Mouse (Mus musculus) adrenal gland, postnatal 25 days (tissue): ENCODE data around the gene Tmem171. TPM values are rescaled to one million over a fixed set of nuclear protein-coding genes. Genes with fewer than 3 reads are reported as not detected.

ENCODE experiments used
- DNase-seq: peaks from one replicate; pipeline ENCODE4 v3.0.0; 2021; ENCODE audit warnings: mixed read lengths
- total RNA-seq: library from RNA; stranded (reverse); gene quantifications from 2 replicates; pipeline ENCODE4 v1.2.3, GENCODE M21; 2021

Gene Tmem171
- total RNA-seq, 1 experiment from 2014 or later = not detected

DNA sequence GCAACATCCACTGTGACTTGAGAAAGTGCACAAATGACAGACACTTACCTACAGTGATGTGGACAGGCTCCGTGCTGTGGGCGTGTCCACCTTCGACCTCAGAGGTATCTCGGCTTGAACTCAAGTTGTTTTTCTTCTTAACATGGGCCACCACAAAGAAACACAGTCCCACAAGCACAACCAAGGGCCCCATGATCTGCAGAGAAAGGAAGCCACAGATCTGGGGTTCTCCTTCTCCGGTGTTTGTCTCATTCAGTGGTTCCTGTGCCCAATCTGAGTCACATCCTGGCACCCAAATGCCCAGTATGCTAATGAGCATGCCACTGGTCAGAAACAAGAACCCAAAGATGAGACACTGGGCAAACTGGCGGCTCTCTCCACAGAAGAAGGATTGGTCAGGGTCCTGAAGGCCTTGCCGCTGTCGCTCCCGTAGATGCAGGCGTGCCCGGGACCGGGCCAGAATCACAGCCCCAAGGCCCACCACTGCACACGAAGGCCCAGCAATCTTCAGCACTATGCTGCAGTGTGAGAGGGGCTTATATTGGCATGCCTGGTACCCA is 2.6 kb downstream of the Tmem171 start:
- no peak for DNase-seq

DNA sequence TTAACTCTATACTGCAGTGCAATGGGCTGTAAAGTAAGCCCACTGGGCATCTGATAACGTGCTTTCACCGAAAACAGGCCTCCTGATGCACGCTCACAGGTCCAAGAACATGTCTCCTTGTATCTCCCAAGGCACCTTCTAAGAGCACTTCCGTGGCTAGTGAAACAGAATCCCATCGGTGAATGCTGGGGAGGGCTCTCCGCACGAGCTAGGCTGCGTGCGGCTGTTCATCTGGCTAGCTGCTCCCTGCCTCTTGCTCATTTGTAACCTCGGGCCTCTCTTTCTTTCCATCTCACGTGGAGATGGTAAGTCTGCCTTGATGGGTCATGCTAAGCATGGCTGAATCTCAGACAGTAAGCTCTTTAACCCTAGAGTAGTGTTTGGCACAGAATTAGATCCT is 3.7 kb downstream of the Tmem171 start:
- DNase-seq = no peak

GRCm38 (mm10) chr13:98689605-98690290 is 4.9 kb downstream of the Tmem171 start:
- peak; percentile 14 for DNase-seq

DNA sequence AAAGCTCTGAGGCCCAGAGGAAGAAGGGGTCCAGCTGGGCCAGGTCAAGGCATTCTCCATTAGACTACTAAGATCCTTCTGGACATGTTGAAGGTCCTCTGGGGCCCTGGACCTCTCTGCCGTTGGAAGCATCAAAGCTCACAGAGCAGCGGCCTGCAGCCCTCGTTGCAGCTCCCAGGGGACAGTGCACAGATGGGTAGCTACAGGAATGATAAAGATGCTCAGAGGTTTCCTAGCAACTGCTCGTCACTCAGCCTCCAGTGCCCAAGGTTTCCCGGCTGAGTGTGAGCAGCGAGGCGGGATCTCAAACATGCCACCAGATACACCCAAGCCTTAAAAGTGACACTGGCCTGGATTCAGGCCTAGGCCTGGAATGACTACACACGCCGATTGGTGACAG is 6.7 kb downstream of the Tmem171 start:
- DNase-seq = no peak

DNA sequence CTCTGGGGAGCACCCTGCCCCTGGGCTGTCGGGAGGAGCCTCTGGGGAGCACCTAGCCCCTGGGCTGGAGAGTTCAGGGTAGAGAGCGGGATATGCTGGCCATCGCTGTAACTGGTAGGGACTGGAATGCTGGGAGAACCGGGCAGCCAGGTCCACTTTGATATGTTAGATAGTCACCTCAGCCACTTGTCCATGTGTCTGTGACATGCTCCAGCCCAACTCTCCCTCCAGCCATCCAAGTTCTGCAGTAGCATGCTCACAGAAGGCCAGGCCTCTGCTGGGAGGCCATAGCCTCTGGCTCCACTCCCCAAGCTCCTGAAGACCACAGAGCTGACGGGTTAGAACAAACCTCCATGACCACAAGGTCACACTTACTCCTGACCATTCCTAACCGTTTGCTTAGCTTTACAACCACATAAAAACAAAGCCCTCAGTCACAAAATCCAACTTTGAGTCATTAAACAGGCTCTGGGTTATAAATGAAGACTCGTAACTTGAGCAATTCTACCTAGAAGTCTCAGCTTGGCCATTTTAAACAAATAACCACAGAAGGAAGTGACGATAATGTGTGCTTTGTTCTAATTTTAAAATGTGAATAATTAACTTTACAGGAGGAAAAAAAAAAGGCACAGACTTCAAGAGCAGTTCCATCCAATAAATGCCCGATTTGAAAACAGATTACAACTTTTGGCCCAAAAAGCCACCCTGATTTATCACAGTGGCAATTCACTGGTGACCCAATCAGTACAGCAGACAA is 10.3 kb downstream of the Tmem171 start:
- DNase-seq = no peak

DNA sequence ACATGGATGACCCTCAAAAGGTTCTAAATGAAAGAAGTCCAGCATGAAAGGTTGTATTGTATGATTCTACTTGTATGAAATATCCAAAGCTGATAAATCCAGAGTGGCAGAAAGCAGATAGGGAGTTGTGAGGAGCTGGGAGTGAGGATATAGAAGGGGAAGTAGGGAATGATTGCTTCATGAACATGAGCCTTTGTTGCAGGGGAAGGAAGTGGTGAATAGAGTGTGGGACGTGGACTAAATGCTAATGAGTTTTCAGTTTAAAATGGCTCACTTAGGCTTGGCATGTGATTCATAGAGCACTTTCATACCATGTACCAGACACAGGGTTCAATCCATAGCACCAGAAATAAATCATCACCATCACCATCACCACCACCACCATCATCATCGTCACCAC is 11.2 kb downstream of the Tmem171 start:
- DNase-seq = no peak

- DNase-seq = no peak
Measured at GRCm38 (mm10) chr13:98680470-98681060, 14.1 kb downstream of the Tmem171 start.

- no peak for DNase-seq
Measured at GRCm38 (mm10) chr13:98679631-98680041, 15.0 kb downstream of the Tmem171 start.

GRCm38 (mm10) chr13:98679230-98679629 is 15.4 kb downstream of the Tmem171 start:
- no peak for DNase-seq

- DNase-seq = no peak
Measured at GRCm38 (mm10) chr13:98673922-98674321, 20.7 kb downstream of the Tmem171 start.

- DNase-seq = no peak
Measured at GRCm38 (mm10) chr13:98669296-98669695, 25.3 kb downstream of the Tmem171 start.

GRCm38 (mm10) chr13:98667316-98667715 is 27.3 kb downstream of the Tmem171 start:
- no peak for DNase-seq

DNA sequence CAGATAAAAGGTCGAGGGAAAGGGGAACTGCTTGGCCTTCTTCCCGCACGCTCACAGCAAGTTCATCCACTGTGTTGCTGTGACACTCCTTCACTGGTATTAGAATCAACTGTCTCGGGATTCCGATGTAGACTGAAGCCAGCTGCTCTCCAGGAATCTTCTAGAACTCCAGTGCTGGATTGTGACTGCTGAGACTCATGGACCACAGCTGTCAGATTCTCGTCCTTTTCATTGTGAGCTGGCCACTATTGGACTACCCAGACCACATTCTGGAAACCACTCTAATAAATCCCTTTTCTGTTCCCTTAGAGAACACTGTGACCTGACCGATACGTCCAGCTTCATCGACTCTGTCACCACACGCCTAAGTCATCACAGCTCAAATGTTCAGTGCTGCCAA is 29.4 kb downstream of the Tmem171 start:
- DNase-seq = no peak

DNA sequence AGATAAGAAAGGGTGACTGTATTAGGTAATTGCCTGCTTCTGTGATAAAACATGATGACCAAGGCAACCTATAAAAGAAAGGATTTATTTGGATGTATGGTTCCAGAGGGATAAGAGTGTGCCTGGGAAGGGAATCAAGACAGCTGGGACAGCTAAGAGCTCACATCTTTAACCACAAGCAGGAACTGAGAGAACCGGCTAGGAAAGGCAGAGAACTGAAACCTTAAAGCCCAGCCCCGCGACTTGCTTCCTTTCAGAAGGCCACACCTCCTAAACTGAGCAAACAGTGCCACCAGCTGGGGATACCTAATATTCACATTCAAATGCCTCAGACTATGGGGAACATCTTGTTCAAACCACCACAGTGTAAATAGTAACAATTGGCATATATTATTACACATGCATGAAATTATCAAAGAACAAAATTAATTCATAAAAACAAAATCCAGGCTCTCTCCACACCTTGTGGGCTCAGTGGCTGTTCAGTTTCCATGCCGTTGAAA is 32.4 kb downstream of the Tmem171 start:
- no peak for DNase-seq

DNA sequence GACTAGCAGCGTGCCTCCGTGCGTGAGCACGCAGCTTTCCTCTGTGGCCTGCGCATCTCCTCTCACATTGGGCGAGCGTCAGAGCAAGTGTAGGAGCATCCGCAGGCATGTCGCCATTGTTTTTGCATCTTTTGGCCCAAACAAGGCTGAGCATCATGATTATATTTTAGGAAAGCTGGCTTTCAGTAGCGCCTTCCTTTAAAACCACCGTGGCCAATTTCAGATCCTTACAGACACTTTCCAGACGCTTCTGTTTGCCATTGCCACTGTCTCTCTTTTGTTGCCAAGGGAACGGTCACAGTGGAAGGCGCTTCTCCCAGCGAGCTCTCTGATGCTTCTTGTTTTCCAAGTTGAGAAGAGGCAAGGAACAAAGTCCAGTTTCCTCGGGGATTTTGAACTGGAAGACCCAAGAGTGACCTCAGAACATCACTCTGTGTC is 38.6 kb downstream of the Tmem171 start:
- DNase-seq = no peak

DNA sequence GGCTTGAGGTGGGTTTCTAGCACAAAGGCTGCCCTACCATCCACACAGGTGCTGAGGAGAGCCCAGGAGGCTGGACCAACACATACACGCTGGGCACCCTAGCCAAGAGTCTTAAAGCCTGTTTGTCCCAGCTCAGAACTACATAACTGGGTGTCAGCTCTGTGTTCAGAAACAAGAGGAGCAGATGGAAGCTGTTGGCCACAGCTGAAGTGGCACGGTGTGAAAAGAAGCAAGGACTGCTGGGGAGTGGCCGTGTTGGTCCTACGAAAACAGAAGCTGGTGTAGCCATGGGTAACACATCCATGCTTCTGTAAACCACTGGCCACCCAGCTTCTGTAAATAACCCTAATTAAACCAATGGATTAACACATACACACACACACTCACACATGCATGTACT is 39.3 kb downstream of the Tmem171 start:
- no peak for DNase-seq

DNA sequence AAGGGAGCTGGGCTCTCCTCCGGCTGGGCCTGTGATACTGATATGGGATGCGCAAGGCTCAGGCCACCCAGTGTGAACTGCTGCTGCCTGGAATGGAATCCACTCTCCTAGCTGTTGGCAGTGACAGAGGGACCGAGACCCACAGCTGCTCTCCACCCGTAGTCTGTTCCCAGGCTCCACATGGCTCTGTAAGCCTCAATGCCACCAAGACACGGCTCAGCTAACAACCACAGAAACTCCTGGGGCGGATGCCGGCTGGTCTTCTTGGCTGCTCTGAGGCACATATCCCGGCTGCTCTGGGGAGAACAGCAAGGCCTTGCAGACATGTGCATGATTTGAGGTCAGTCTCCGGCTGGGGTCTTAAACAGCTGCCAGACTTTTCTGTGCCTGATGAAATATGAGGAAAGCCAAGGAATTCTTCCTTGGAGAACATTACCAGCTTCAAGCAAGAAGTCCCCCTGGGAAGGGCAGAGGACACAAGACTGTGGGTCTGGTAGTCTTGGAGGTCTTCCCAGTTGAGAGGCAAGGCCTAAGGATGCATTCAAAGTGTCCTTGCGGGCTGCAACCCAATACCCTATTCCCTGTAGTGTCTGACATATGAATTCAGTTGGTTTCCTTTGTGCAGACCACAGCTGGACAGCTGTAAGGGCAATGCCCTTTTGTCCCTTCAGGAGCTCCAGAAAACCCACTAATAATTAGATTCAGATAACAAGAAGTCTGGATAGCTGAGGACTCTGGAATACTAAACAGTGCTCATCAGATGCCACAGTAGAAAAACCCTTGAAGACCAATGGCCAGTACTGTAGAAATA is 40.3 kb downstream of the Tmem171 start:
- no peak for DNase-seq

DNA sequence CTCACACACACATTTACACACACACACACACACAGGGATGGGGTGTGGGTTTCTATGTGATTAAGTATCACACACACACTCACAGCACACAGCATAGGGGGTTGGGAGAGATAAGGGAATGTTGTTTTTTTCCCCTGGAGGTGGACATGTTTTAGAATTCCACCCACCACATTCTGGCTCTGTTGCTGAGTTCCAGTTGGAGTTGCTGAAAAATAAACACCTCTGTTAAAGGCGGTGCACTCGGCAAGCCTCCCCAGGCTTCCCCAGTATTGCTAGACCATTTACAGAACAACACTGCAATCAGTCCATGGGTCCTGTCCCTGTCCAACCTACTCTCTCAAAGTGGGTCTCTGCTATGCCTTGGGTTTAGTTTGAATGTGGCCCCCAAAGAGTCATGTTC is 42.4 kb downstream of the Tmem171 start:
- DNase-seq = no peak

DNA sequence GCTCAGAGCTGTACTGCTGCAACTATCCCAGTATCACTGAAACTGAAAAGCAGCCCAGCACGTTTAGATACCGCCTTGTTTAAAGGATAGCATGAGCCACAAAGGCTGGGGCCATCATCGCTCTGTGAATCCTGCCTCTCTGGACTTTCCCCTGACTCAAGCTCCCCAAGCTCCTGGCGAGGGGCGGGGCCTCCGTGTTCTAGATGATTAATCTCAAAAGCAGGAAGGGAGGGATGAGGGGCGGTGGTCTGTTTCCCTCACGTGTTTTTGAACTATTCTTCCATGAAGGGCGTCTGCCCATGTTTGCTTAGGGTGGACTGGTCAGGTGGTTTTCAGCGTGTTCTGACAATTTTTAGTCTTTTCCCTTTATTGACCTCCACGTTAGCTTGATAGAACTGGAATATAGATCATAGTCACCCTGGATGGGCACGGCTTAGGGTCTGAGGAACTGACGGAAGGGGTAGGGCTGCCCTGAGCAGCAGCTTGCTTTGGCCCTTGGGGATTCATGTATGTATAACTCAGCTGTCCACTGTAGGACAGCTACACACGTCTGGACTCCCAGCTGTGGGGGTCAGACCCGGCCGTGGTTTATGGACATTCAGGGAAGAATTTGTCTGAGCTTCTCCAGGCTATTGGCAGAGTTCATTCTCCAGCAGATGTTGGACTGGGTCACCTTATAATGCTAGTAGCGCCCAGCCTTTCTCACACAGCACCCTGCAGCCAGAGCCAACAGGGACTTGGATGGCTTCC is 43.2 kb downstream of the Tmem171 start:
- DNase-seq = no peak

- DNase-seq = no peak
Measured at GRCm38 (mm10) chr13:98647775-98648568, 46.7 kb downstream of the Tmem171 start.
